Mouse (Mus musculus): Measurements from ENCODE around the gene Pomgnt1. TPM values are rescaled to one million over a fixed set of nuclear protein-coding genes. Genes with fewer than 3 reads are reported as not detected.
A peak's percentile ranks its signal among the peaks of the same experiment; 100 is the strongest.

Gene Pomgnt1
- polyA plus RNA-seq, 1 experiment from 2014 or later: 40.7 TPM

DNA sequence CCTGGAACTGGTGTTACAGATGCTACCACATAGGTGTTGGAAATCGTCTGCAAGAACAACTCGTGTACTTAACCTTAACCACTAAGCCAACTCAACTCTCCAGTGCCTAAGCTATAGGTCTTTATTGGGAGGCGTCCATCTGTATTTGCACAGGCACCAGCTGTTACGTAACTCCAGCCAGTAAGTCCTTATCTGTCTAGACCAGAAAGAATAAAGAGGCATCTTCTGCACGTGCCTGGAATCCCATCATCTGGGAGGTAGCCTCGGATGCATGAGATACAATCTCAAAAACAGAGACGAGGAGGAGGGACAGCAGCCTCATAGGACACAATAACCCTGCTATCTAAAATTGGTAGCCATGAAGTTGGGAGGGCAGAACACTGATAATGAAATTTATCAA lies 22.7 kb upstream of the Pomgnt1 start:
- Histone ChIP-seq H3K4me2 (replicated peaks; ENCODE audit: low read depth, low read length) (no peak overlapping the region), H3K36me3 (ENCODE audit: insufficient read depth, low read length) (peaks cover 32% of the 10 kb centered on the region), H3K27ac (ENCODE audit: low read length) (no peak overlapping the region), H3K27me3 (replicated peaks; ENCODE audit: insufficient read depth, low read length) (no peaks in the 10 kb centered on the region), H3K9me3 (ENCODE audit: low read length) (no peaks in the 10 kb centered on the region), H3K4me3 (ENCODE audit: low read depth, low read length) (no peak overlapping the region), H3K4me1 (ENCODE audit: insufficient read depth, low read depth, low read length) (no peaks in the 10 kb centered on the region), H3K9ac (replicated peaks; ENCODE audit: low read depth) (no peak overlapping the region)
- DNase-seq (ENCODE audit: low spot score) (no peak), ATAC-seq (no peak)
- no peak for TF ChIP-seq EP300 (IDR thresholded peaks at IDR 0.05)
- no peak for TF ChIP-seq CTCF (IDR thresholded peaks at IDR 0.05)
- WGBS: 65% methylated on average over 7 of the region's 7 CpGs

DNA sequence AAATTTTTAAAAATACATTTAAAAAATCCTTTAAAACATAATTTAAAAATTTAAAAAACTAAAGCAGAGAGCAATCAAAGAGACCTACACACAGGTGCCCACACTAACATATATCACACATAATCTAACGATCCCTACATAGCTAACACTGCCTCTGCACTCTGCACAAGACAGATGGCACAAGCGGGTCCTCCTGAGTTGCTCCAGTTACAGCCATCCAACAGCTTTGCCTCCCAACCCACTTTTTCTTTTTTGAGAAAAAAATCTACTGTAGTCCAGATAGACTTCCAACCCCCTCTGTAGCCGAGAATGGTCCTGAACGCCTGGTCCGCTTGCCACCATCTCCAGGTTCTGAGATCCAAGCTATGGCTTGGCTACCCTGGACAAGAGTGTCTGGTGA lies 18.4 kb upstream of the Pomgnt1 start:
- H3K4me1 ChIP-seq (ENCODE audit: insufficient read depth, low read depth, low read length): no peaks in the 10 kb centered on the region
- ATAC-seq: no peak
- TF ChIP-seq EP300 (IDR thresholded peaks at IDR 0.05) (no peak), CTCF (IDR thresholded peaks at IDR 0.05) (no peak)
- DNase-seq (ENCODE audit: low spot score): no peak
- H3K4me3 ChIP-seq (ENCODE audit: low read depth, low read length): no peak overlapping the region
- no peaks in the 10 kb centered on the region for H3K9me3 ChIP-seq (ENCODE audit: low read length)
- H3K9ac ChIP-seq (replicated peaks; ENCODE audit: low read depth): no peak overlapping the region
- H3K27me3 ChIP-seq (replicated peaks; ENCODE audit: insufficient read depth, low read length): no peaks in the 10 kb centered on the region
- H3K36me3 ChIP-seq (ENCODE audit: insufficient read depth, low read length): no peaks in the 10 kb centered on the region
- whole genome bisulfite sequencing: 95% methylated on average over 5 of the region's 5 CpGs
- no peak overlapping the region for H3K4me2 ChIP-seq (replicated peaks; ENCODE audit: low read depth, low read length)
- no peak overlapping the region for H3K27ac ChIP-seq (ENCODE audit: low read length)

GRCm38 (mm10) chr4:116110695-116111094 lies 12.9 kb upstream of the Pomgnt1 start:
- TF ChIP-seq CTCF (IDR thresholded peaks at IDR 0.05): no peak
- no peak for TF ChIP-seq EP300 (IDR thresholded peaks at IDR 0.05)
- Histone ChIP-seq H3K9ac (replicated peaks; ENCODE audit: low read depth) (no peak overlapping the region), H3K27me3 (replicated peaks; ENCODE audit: insufficient read depth, low read length) (no peaks in the 10 kb centered on the region), H3K4me1 (ENCODE audit: insufficient read depth, low read depth, low read length) (no peaks in the 10 kb centered on the region), H3K9me3 (ENCODE audit: low read length) (no peaks in the 10 kb centered on the region), H3K4me2 (replicated peaks; ENCODE audit: low read depth, low read length) (no peak overlapping the region), H3K4me3 (ENCODE audit: low read depth, low read length) (no peak overlapping the region), H3K27ac (ENCODE audit: low read length) (no peak overlapping the region), H3K36me3 (ENCODE audit: insufficient read depth, low read length) (no peaks in the 10 kb centered on the region)
- no peak for DNase-seq (ENCODE audit: low spot score)
- no peak for ATAC-seq
- WGBS: 95% methylated on average over 6 of the region's 6 CpGs

DNA sequence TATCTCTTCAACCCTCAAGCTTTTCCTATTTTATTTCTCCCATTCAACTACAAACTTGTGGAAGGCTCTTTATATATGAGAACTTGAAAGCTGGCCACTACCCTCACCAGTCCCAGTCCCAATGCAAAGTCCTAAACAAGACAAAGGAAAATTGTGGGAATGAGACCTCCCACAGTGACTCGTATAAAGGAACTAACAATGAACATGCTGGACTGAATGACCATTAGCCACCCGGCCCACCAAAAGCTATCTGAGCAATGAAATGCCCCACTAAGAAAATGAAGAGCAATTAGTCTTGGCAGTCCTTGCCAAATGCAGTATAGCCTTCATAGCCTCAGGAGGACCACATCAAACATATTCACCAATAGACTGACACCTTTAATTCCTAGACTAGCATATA lies 12.2 kb upstream of the Pomgnt1 start:
- H3K9ac ChIP-seq (replicated peaks; ENCODE audit: low read depth): no peak overlapping the region
- H3K4me2 ChIP-seq (replicated peaks; ENCODE audit: low read depth, low read length): no peak overlapping the region
- DNase-seq (ENCODE audit: low spot score) (no peak), ATAC-seq (no peak)
- H3K9me3 ChIP-seq (ENCODE audit: low read length): no peaks in the 10 kb centered on the region
- no peaks in the 10 kb centered on the region for H3K4me1 ChIP-seq (ENCODE audit: insufficient read depth, low read depth, low read length)
- no peaks in the 10 kb centered on the region for H3K27me3 ChIP-seq (replicated peaks; ENCODE audit: insufficient read depth, low read length)
- H3K36me3 ChIP-seq (ENCODE audit: insufficient read depth, low read length): no peaks in the 10 kb centered on the region
- WGBS: 92% methylated on average over 2 of the region's 2 CpGs
- H3K27ac ChIP-seq (ENCODE audit: low read length): no peak overlapping the region
- no peak overlapping the region for H3K4me3 ChIP-seq (ENCODE audit: low read depth, low read length)
- TF ChIP-seq CTCF (IDR thresholded peaks at IDR 0.05) (no peak), EP300 (IDR thresholded peaks at IDR 0.05) (no peak)

DNA sequence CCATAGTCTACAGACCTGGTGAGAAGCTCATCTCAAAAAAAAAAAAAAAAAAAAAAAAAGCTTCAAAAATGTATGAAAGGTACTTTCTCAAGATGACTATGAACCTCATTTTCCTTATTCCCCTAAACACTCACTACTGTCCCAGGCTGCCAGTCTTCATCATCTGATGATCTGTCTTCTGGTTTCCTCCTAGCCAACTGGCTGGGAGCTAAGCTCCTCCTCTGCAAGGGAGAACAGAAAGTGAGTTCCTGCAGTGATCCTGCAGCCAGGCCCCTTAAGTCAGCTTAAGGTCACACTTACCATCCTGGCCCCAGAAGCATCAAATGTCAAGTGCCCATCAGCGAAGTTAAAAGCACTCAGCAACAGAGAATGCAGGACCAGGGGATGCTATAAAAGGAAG lies 878 bp upstream of the Pomgnt1 start:
- H3K36me3 ChIP-seq (ENCODE audit: insufficient read depth, low read length): no peaks in the 10 kb centered on the region
- H3K27ac ChIP-seq (ENCODE audit: low read length): no peak overlapping the region
- H3K4me2 ChIP-seq (replicated peaks; ENCODE audit: low read depth, low read length): peak overlapping the region; percentile 56; the same call in 1 of the 2 replicates
- H3K4me1 ChIP-seq (ENCODE audit: insufficient read depth, low read depth, low read length): peaks cover 3% of the 10 kb centered on the region; the same call in 1 of the 2 replicates
- H3K9me3 ChIP-seq (ENCODE audit: low read length): no peaks in the 10 kb centered on the region
- WGBS: 0% methylated on average over 1 of the region's 1 CpGs
- TF ChIP-seq CTCF (IDR thresholded peaks at IDR 0.05) (no peak), EP300 (IDR thresholded peaks at IDR 0.05) (no peak)
- no peak for DNase-seq (ENCODE audit: low spot score)
- H3K27me3 ChIP-seq (replicated peaks; ENCODE audit: insufficient read depth, low read length): no peaks in the 10 kb centered on the region
- no peak overlapping the region for H3K4me3 ChIP-seq (ENCODE audit: low read depth, low read length)
- ATAC-seq: no peak
- no peak overlapping the region for H3K9ac ChIP-seq (replicated peaks; ENCODE audit: low read depth)

DNA sequence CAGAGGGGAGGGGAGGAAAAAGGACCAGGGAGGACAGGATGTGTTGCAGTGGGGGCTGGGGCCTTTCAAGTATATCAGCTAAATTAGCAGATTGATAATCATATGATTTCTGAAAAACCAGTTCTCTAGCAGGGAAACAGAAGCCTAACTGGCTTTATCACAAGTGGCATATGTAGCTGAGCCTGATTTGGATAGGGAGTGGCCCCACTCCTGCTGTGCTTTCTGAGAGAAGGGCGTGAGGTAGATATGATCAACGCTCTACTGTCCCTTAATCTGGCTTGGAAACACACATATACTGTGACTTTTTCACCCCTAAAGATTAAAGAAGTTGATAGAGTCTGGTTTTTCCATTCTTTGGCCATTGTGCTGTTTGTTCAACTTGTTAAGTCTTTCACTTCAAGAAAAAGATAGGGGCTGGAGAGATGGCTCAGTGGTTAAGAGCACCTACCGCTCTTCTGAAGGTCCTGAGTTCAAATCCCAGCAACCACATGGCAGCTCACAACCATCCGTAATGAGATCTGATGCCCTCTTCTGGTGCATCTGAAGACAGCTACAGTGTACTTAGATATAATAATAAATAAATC lies 2.3 kb downstream of the Pomgnt1 start:
- no peak overlapping the region for H3K27ac ChIP-seq (ENCODE audit: low read length)
- TF ChIP-seq CTCF (IDR thresholded peaks at IDR 0.05) (no peak), EP300 (IDR thresholded peaks at IDR 0.05) (no peak)

GRCm38 (mm10) chr4:116127956-116128355 lies 4.3 kb downstream of the Pomgnt1 start:
- Histone ChIP-seq H3K27ac (ENCODE audit: low read length) (no peak overlapping the region), H3K9ac (replicated peaks; ENCODE audit: low read depth) (no peak overlapping the region), H3K9me3 (ENCODE audit: low read length) (no peaks in the 10 kb centered on the region), H3K4me2 (replicated peaks; ENCODE audit: low read depth, low read length) (no peak overlapping the region), H3K4me1 (ENCODE audit: insufficient read depth, low read depth, low read length) (peaks cover 3% of the 10 kb centered on the region; the same call in 1 of the 2 replicates), H3K27me3 (replicated peaks; ENCODE audit: insufficient read depth, low read length) (no peaks in the 10 kb centered on the region), H3K4me3 (ENCODE audit: low read depth, low read length) (no peak overlapping the region), H3K36me3 (ENCODE audit: insufficient read depth, low read length) (no peaks in the 10 kb centered on the region)
- DNase-seq (ENCODE audit: low spot score) (no peak), ATAC-seq (no peak)
- TF ChIP-seq EP300 (IDR thresholded peaks at IDR 0.05) (no peak), CTCF (IDR thresholded peaks at IDR 0.05) (no peak)
- WGBS: 74% methylated on average over 6 of the region's 6 CpGs

More for the DNA sequence above, 2.3 kb downstream of the Pomgnt1 start:
- H3K4me3 ChIP-seq (ENCODE audit: low read depth, low read length): no peak overlapping the region
- no peak overlapping the region for H3K9ac ChIP-seq (replicated peaks; ENCODE audit: low read depth)
- no peak overlapping the region for H3K4me2 ChIP-seq (replicated peaks; ENCODE audit: low read depth, low read length)
- 75% methylated on average over 4 of the region's 4 CpGs for WGBS
- no peaks in the 10 kb centered on the region for H3K36me3 ChIP-seq (ENCODE audit: insufficient read depth, low read length)
- no peak for DNase-seq (ENCODE audit: low spot score)
- no peak for ATAC-seq
- H3K4me1 ChIP-seq (ENCODE audit: insufficient read depth, low read depth, low read length): peaks cover 3% of the 10 kb centered on the region; the same call in 1 of the 2 replicates
- no peaks in the 10 kb centered on the region for H3K27me3 ChIP-seq (replicated peaks; ENCODE audit: insufficient read depth, low read length)
- no peaks in the 10 kb centered on the region for H3K9me3 ChIP-seq (ENCODE audit: low read length)
